Mouse (Mus musculus): Measurements from ENCODE around the gene Egr2. TPM values are rescaled to one million over a fixed set of nuclear protein-coding genes. Genes with fewer than 3 reads are reported as not detected.
A peak's percentile ranks its signal among the peaks of the same experiment; 100 is the strongest.

Gene Egr2
- polyA plus RNA-seq, 1 experiment from 2014 or later, result 0.60 TPM

GRCm38 (mm10) chr10:67536621-67537141 lies 1.4 kb downstream of the Egr2 start:
- 0 out of 2 replicates have a peak, but pooled peaks cover 5% of the 10 kb centered on the region for H3K4me1 ChIP-seq (replicated peaks; ENCODE audit: control insufficient read depth, insufficient read depth, low read length)
- peak overlapping the region; percentile 48 for H3K9ac ChIP-seq (ENCODE audit: low read depth, low read length)
- H3K36me3 ChIP-seq (ENCODE audit: control insufficient read depth, insufficient read depth), result no peaks in the 10 kb centered on the region
- no peaks in the 10 kb centered on the region for H3K9me3 ChIP-seq (ENCODE audit: control insufficient read depth)
- peak; percentile 17; the same call in 1 of the 2 replicates for ATAC-seq
- peak overlapping the region; percentile 69 for H3K4me3 ChIP-seq (ENCODE audit: low read depth, low read length)
- peaks cover 70% of the 10 kb centered on the region for H3K27me3 ChIP-seq (replicated peaks; ENCODE audit: control insufficient read depth, insufficient read depth, low read length)
- under 1% methylated on average over 18 of the region's 32 CpGs for WGBS
- no peak overlapping the region for H3K27ac ChIP-seq (ENCODE audit: low read depth, low read length)
- peak overlapping the region; percentile 99 for H3K4me2 ChIP-seq (replicated peaks; ENCODE audit: low read depth)
- no peak for TF ChIP-seq CTCF (IDR thresholded peaks at IDR 0.05; ENCODE audit: low read depth)

- H3K4me1 ChIP-seq (replicated peaks; ENCODE audit: control insufficient read depth, insufficient read depth, low read length), result 0 out of 2 replicates have a peak, but pooled peaks cover 5% of the 10 kb centered on the region
- under 1% methylated on average over 51 of the region's 51 CpGs for WGBS
- peak; percentile 93 for ATAC-seq
- H3K4me2 ChIP-seq (replicated peaks; ENCODE audit: low read depth), result peak overlapping the region; percentile 99
- no peaks in the 10 kb centered on the region for H3K36me3 ChIP-seq (ENCODE audit: control insufficient read depth, insufficient read depth)
- peak overlapping the region; percentile 48 for H3K9ac ChIP-seq (ENCODE audit: low read depth, low read length)
- peak overlapping the region; percentile 69 for H3K4me3 ChIP-seq (ENCODE audit: low read depth, low read length)
- peaks cover 65% of the 10 kb centered on the region for H3K27me3 ChIP-seq (replicated peaks; ENCODE audit: control insufficient read depth, insufficient read depth, low read length)
- peak overlapping the region; percentile 86 for H3K27ac ChIP-seq (ENCODE audit: low read depth, low read length)
- no peak for TF ChIP-seq CTCF (IDR thresholded peaks at IDR 0.05; ENCODE audit: low read depth)
- H3K9me3 ChIP-seq (ENCODE audit: control insufficient read depth), result no peaks in the 10 kb centered on the region
Measured at GRCm38 (mm10) chr10:67537151-67537994, 2.1 kb downstream of the Egr2 start.

GRCm38 (mm10) chr10:67538106-67538505 lies 2.8 kb downstream of the Egr2 start:
- WGBS, result 1% methylated on average over 19 of the region's 19 CpGs
- TF ChIP-seq CTCF (IDR thresholded peaks at IDR 0.05; ENCODE audit: low read depth), result no peak
- H3K4me2 ChIP-seq (replicated peaks; ENCODE audit: low read depth), result peak overlapping the region; percentile 99

GRCm38 (mm10) chr10:67538585-67539400 lies 3.5 kb downstream of the Egr2 start:
- WGBS, result 1% methylated on average over 50 of the region's 50 CpGs

More at GRCm38 (mm10) chr10:67538106-67538505, 2.8 kb downstream of the Egr2 start:
- Histone ChIP-seq H3K27ac (ENCODE audit: low read depth, low read length) (no peak overlapping the region), H3K9ac (ENCODE audit: low read depth, low read length) (no peak overlapping the region), H3K4me3 (ENCODE audit: low read depth, low read length) (peak overlapping the region; percentile 69), H3K36me3 (ENCODE audit: control insufficient read depth, insufficient read depth) (no peaks in the 10 kb centered on the region), H3K9me3 (ENCODE audit: control insufficient read depth) (no peaks in the 10 kb centered on the region), H3K27me3 (replicated peaks; ENCODE audit: control insufficient read depth, insufficient read depth, low read length) (peaks cover 61% of the 10 kb centered on the region), H3K4me1 (replicated peaks; ENCODE audit: control insufficient read depth, insufficient read depth, low read length) (0 out of 2 replicates have a peak, but pooled peaks cover 5% of the 10 kb centered on the region)
- no peak for ATAC-seq

GRCm38 (mm10) chr10:67539401-67539730 lies 4.1 kb downstream of the Egr2 start:
- ATAC-seq, result no peak
- Histone ChIP-seq H3K27me3 (replicated peaks; ENCODE audit: control insufficient read depth, insufficient read depth, low read length) (peaks cover 50% of the 10 kb centered on the region), H3K27ac (ENCODE audit: low read depth, low read length) (no peak overlapping the region), H3K36me3 (ENCODE audit: control insufficient read depth, insufficient read depth) (no peaks in the 10 kb centered on the region), H3K4me2 (replicated peaks; ENCODE audit: low read depth) (no peak overlapping the region), H3K4me1 (replicated peaks; ENCODE audit: control insufficient read depth, insufficient read depth, low read length) (0 out of 2 replicates have a peak, but pooled peaks cover 5% of the 10 kb centered on the region), H3K4me3 (ENCODE audit: low read depth, low read length) (no peak overlapping the region), H3K9me3 (ENCODE audit: control insufficient read depth) (no peaks in the 10 kb centered on the region), H3K9ac (ENCODE audit: low read depth, low read length) (no peak overlapping the region)
- WGBS, result 43% methylated on average over 6 of the region's 6 CpGs
- no peak for TF ChIP-seq CTCF (IDR thresholded peaks at IDR 0.05; ENCODE audit: low read depth)

More at GRCm38 (mm10) chr10:67538585-67539400, 3.5 kb downstream of the Egr2 start:
- Histone ChIP-seq H3K36me3 (ENCODE audit: control insufficient read depth, insufficient read depth) (no peaks in the 10 kb centered on the region), H3K27me3 (replicated peaks; ENCODE audit: control insufficient read depth, insufficient read depth, low read length) (peaks cover 56% of the 10 kb centered on the region), H3K4me1 (replicated peaks; ENCODE audit: control insufficient read depth, insufficient read depth, low read length) (0 out of 2 replicates have a peak, but pooled peaks cover 5% of the 10 kb centered on the region), H3K9me3 (ENCODE audit: control insufficient read depth) (no peaks in the 10 kb centered on the region), H3K4me3 (ENCODE audit: low read depth, low read length) (peak overlapping the region; percentile 69), H3K9ac (ENCODE audit: low read depth, low read length) (no peak overlapping the region), H3K27ac (ENCODE audit: low read depth, low read length) (no peak overlapping the region), H3K4me2 (replicated peaks; ENCODE audit: low read depth) (peak overlapping the region; percentile 99)
- ATAC-seq, result no peak
- TF ChIP-seq CTCF (IDR thresholded peaks at IDR 0.05; ENCODE audit: low read depth), result no peak

GRCm38 (mm10) chr10:67540591-67540990 lies 5.3 kb downstream of the Egr2 start:
- Histone ChIP-seq H3K4me1 (replicated peaks; ENCODE audit: control insufficient read depth, insufficient read depth, low read length) (0 out of 2 replicates have a peak, but pooled peaks cover 5% of the 10 kb centered on the region), H3K9ac (ENCODE audit: low read depth, low read length) (no peak overlapping the region), H3K4me2 (replicated peaks; ENCODE audit: low read depth) (no peak overlapping the region), H3K4me3 (ENCODE audit: low read depth, low read length) (no peak overlapping the region), H3K27me3 (replicated peaks; ENCODE audit: control insufficient read depth, insufficient read depth, low read length) (peaks cover 38% of the 10 kb centered on the region), H3K9me3 (ENCODE audit: control insufficient read depth) (no peaks in the 10 kb centered on the region), H3K27ac (ENCODE audit: low read depth, low read length) (no peak overlapping the region), H3K36me3 (ENCODE audit: control insufficient read depth, insufficient read depth) (no peaks in the 10 kb centered on the region)
- TF ChIP-seq CTCF (IDR thresholded peaks at IDR 0.05; ENCODE audit: low read depth), result no peak
- ATAC-seq, result no peak
- 38% methylated on average over 19 of the region's 19 CpGs for WGBS

Data from intestine, postnatal 0 days (tissue).